Mouse (Mus musculus) lung, postnatal 0 days (tissue): ENCODE data around the gene Zdhhc14.

Experiments used
- CTCF ChIP-seq: IDR thresholded peaks from 2 replicates; pipeline ENCODE4 v1.5.1; 2016; ENCODE audit warnings: antibody characterized with exemption, mild to moderate bottlenecking
- EP300 ChIP-seq: IDR thresholded peaks from 2 replicates; pipeline ENCODE4 v1.6.1; 2016; ENCODE audit warnings: antibody characterized with exemption, mild to moderate bottlenecking, control low read depth

- TF ChIP-seq CTCF = no peak
- TF ChIP-seq EP300 = no peak
These were observed 56.2 kb downstream of the Zdhhc14 start for GRCm38 (mm10) chr17:5548546-5548945.
